Mouse (Mus musculus) lung, postnatal 0 days (tissue): Measurements from ENCODE around the gene Anxa8. TPM values are rescaled to one million over a fixed set of nuclear protein-coding genes. Genes with fewer than 3 reads are reported as not detected.

Source experiments
- ATAC-seq: fragments of 200-750 bp; cut with Nextera tagmentation; 2 replicates; pipeline ENCODE4 v1.8.0; 2017; ENCODE audit warnings: moderate library complexity
- DNase-seq: peaks from one replicate; pipeline ENCODE4 v3.0.0-alpha.2; 2016; ENCODE audit warnings: low spot score
- H3K27ac ChIP-seq: fragments of 300-500 bp; sonication (generic); 2 replicates; pipeline ENCODE4 v1.5.1; 2014; ENCODE audit warnings: antibody characterized with exemption, mild to moderate bottlenecking, low read length, mixed read lengths
- H3K27me3 ChIP-seq: fragments of 300-500 bp; sonication (generic); replicated peaks from 2 replicates; pipeline ENCODE4 v1.6.1; 2014; ENCODE audit warnings: low read length, mixed read lengths; ENCODE audit not compliant: insufficient read depth
- H3K36me3 ChIP-seq: fragments of 300-500 bp; sonication (generic); 2 replicates; pipeline ENCODE4 v1.6.1; 2014; ENCODE audit warnings: low read length, mixed read lengths; ENCODE audit not compliant: insufficient read depth
- H3K4me1 ChIP-seq: fragments of 300-500 bp; sonication (generic); 2 replicates; pipeline ENCODE4 v1.6.1; 2014; ENCODE audit warnings: antibody characterized with exemption, low read depth, low read length, mixed read lengths; ENCODE audit not compliant: insufficient read depth
- H3K4me2 ChIP-seq: fragments of 300-500 bp; sonication (generic); replicated peaks from 2 replicates; pipeline ENCODE4 v1.6.1; 2014; ENCODE audit warnings: low read depth, mild to moderate bottlenecking, low read length, moderate library complexity, mixed read lengths
- H3K4me3 ChIP-seq: fragments of 300-500 bp; sonication (generic); 2 replicates; pipeline ENCODE4 v1.5.1; 2014; ENCODE audit warnings: low read depth, low read length
- H3K9ac ChIP-seq: fragments of 300-500 bp; sonication (generic); replicated peaks from 2 replicates; pipeline ENCODE4 v1.6.1; 2014; ENCODE audit warnings: low read depth, mild to moderate bottlenecking
- H3K9me3 ChIP-seq: fragments of 300-500 bp; sonication (generic); 2 replicates; pipeline ENCODE4 v1.6.1; 2016; ENCODE audit warnings: low read length, mixed read lengths
- CTCF ChIP-seq: IDR thresholded peaks from 2 replicates; pipeline ENCODE4 v1.5.1; 2016; ENCODE audit warnings: antibody characterized with exemption, mild to moderate bottlenecking
- EP300 ChIP-seq: IDR thresholded peaks from 2 replicates; pipeline ENCODE4 v1.6.1; 2016; ENCODE audit warnings: antibody characterized with exemption, mild to moderate bottlenecking, control low read depth
- WGBS: fragments of 180-500 bp; shearing (Covaris S2); extraction: QIAGEN DNeasy Blood & Tissue Kit; methylation state at CpG from one replicate; pipeline ENCODE4 v1.1.7; 2014; 5-methylcytosine and 5-hydroxymethylcytosine counted together
- polyA plus RNA-seq: library from polyadenylated mRNA; unstranded; fragments of >200 nt; fragmentation: Nextera tagmentation; extraction: Ambion mirVana; gene quantifications from 2 replicates; pipeline ENCODE4 v1.2.1, GENCODE M21; 2015

The Anxa8 gene
- polyA plus RNA-seq, 1 experiment from 2014 or later, result 23.6 TPM

DNA sequence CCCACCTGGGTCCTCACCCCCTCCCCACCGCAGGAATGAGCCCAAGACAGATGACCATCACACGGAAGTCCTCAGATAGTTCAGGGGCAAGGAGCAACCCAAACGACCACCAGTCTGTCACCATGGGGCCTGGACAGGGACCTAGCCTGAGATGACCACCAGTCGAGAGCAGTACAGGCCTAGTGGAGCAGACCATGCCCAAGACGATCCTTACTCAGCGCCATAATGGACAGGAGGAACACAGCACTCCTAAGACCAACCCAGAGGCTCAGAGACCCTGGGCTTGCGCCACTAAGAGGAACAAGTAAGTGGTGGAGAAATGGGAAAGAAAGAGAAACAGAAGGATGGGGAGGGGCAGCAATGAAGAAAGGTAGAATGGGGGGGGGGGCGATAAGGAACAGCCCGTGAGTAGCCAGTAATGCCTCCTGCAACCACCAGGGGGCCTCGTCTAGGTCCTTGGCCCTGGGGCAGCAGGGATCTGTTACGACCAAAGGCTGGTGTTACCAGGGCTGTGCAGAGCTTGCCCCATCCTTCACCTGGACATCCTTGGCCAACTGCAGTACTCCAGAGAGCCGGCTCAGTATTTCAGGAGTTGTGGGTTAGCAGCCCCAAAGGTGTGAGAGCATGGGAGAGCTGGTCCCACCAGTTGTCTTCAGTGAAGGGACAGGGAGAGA is 20.7 kb downstream of the Anxa8 start:
- Histone ChIP-seq H3K4me2 (no peak overlapping the region), H3K4me1 (no peaks in the 10 kb centered on the region; the same call in 1 of the 2 replicates), H3K9ac (no peak overlapping the region), H3K36me3 (no peaks in the 10 kb centered on the region), H3K27me3 (no peaks in the 10 kb centered on the region), H3K9me3 (no peaks in the 10 kb centered on the region), H3K4me3 (no peak overlapping the region), H3K27ac (no peak overlapping the region)
- peak; percentile 34 for DNase-seq
- ATAC-seq, result no peak
- TF ChIP-seq EP300 (no peak), CTCF (peak; percentile 80)
- WGBS, result 60% methylated on average over 11 of the region's 12 CpGs

DNA sequence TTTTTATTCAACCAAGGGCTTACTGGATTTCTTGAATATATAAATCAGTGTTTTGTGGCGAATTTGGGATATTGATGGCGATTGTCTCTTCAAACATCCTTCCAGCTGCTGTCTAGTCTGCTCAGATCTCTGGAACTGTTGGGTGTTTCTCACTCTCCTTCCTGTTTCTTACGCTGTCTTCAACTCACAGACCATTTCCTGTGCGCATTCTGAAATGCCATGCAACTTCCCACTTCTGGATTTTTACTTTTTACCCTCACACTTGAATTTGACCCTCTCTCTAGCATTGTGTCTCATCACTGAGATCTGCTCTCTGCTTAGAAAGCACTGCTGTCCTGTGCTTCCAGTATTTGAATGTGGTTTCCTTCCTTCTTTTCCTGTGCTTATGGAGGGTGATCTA is 21.8 kb downstream of the Anxa8 start:
- Histone ChIP-seq H3K9ac (no peak overlapping the region), H3K27ac (no peak overlapping the region), H3K4me3 (no peak overlapping the region), H3K4me1 (no peaks in the 10 kb centered on the region; the same call in 1 of the 2 replicates), H3K27me3 (no peaks in the 10 kb centered on the region), H3K9me3 (no peaks in the 10 kb centered on the region), H3K36me3 (no peaks in the 10 kb centered on the region), H3K4me2 (no peak overlapping the region)
- DNase-seq (no peak), ATAC-seq (no peak)
- TF ChIP-seq EP300 (no peak), CTCF (no peak)
- 49% methylated on average over 4 of the region's 4 CpGs for WGBS

DNA sequence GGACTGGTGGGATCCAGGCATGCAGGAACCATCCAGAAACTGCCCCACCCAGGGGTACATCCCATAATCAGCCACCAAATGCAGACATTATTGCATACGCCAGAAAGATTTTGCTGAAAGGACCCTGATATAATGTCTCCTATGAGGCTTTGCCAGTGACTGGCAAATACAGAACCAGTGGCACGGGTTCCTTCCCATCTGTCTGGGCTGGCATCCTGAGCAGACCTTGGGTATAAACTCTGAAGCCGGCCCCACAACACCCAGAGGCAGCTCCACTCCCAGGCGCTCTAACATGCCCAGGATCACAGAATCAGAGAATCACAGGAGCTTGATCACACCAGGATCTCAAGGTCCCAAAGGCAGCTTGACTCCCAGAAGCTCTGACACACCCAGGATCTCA is 28.5 kb downstream of the Anxa8 start:
- Histone ChIP-seq H3K4me1 (no peaks in the 10 kb centered on the region), H3K27me3 (no peaks in the 10 kb centered on the region), H3K9me3 (no peaks in the 10 kb centered on the region), H3K4me2 (no peak overlapping the region), H3K9ac (no peak overlapping the region), H3K4me3 (no peak overlapping the region), H3K36me3 (no peaks in the 10 kb centered on the region), H3K27ac (no peak overlapping the region)
- WGBS, result 83% methylated on average over 4 of the region's 4 CpGs
- TF ChIP-seq CTCF (no peak), EP300 (no peak)
- ATAC-seq (no peak), DNase-seq (no peak)

DNA sequence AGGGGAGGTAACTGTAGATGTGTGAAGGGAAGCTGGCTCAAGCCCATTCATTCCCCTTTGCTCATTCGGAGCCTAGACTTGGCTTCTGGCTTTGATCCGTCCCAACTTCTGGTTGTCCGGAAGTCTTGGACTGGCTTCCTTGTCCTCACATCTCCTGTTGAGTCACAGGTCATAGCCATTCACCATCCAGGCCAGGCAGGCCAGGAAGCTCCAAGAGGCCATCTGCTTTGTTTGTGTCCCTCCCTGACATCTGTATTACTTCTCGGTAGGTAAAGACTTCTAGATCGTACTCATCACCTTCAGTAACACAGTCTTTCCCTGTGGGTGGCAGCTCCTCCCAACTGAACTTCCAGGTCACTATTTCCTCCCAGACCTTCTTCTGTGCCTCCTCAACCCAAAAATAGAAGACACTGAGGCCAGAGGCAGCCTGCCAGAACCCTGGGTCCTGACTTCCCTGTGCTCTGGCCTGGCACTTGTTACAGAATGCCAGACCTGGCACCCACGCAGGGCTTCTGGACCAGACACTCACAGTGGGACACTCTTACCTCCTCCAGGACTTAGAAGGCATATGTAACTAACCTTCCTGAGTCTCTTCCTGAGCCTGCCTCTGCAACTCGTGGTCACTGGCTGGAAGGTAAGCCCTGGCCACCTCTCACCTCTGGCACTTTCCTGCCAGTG is 33.4 kb downstream of the Anxa8 start:
- no peak for TF ChIP-seq CTCF
- no peak for TF ChIP-seq EP300
- no peak overlapping the region for H3K4me3 ChIP-seq
- ATAC-seq, result no peak
- H3K27ac ChIP-seq, result no peak overlapping the region
- no peaks in the 10 kb centered on the region for H3K27me3 ChIP-seq
- DNase-seq, result no peak
- H3K36me3 ChIP-seq, result no peaks in the 10 kb centered on the region
- H3K9ac ChIP-seq, result no peak overlapping the region
- H3K4me2 ChIP-seq, result no peak overlapping the region
- no peaks in the 10 kb centered on the region for H3K9me3 ChIP-seq
- WGBS, result 63% methylated on average over 7 of the region's 7 CpGs
- no peaks in the 10 kb centered on the region for H3K4me1 ChIP-seq

DNA sequence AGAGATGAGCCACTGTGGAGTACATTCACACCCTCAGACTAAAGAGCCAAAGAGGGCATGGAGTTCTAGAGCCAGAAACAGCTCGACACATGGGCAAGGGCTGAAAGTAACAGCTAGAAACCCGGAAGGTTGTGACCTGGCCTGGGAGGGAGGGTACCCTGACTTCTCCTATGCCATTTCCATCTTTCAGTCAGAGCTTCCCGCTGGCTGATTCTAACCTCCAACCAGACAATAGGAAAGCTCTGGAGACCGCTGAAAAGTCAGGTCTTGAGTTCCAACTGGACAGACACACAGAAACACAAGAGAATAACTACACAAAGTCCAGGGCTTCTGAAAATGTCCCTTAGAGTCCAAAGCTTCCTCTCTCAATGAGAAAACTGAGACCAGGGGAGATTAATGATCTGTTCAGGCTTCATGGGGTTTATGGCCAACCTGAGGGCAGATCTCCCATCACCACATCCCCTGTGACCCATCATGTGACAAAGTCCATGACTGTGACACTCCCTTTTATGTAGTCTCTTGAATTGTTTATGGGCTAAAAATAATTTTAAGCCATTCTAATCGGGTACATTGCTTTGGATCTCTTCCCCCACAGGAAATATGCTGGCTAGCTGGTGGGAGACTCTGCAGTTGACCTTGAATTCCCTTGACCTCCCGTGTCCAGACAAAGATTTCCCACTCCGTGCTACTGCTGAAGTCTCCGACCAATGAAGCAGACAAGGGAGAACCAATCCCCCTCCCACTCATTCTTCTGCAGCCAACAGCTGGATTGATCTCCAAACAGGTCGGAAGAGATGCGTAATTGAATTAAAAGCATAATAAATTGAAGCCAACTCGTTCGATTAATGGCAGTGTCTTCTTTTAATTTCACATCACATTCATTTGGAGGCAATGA is 34.5 kb downstream of the Anxa8 start:
- Histone ChIP-seq H3K4me2 (no peak overlapping the region), H3K4me1 (no peaks in the 10 kb centered on the region), H3K4me3 (no peak overlapping the region), H3K36me3 (no peaks in the 10 kb centered on the region), H3K27ac (no peak overlapping the region), H3K27me3 (no peaks in the 10 kb centered on the region), H3K9me3 (no peaks in the 10 kb centered on the region), H3K9ac (no peak overlapping the region)
- WGBS, result 66% methylated on average over 12 of the region's 12 CpGs
- no peak for DNase-seq
- ATAC-seq, result no peak
- TF ChIP-seq EP300 (no peak), CTCF (no peak)

DNA sequence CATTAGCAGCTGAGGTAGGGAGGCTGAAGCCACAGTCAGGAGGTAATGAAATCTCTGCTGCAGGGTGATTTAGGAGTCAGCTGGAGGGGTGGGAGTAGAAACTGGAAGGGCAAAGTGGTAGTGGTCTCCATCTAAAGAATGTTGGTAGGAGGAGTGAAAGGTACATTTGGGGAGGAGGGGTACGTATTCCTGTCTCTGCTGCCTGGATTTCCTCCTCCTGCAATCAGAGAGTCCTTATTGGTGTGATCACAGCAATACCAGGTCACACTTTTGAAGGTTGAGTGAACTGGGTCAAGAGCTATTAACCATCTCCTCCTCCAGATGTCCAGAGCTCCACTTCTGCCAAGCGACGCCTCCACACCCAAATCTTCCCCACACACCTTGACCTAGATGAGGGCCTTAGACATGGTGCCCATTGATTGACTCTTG is 35.2 kb downstream of the Anxa8 start:
- DNase-seq (no peak), ATAC-seq (no peak)
- H3K27ac ChIP-seq, result no peak overlapping the region
- H3K4me3 ChIP-seq, result no peak overlapping the region
- H3K27me3 ChIP-seq, result no peaks in the 10 kb centered on the region
- no peak overlapping the region for H3K4me2 ChIP-seq
- no peaks in the 10 kb centered on the region for H3K9me3 ChIP-seq
- TF ChIP-seq CTCF (no peak), EP300 (no peak)
- no peaks in the 10 kb centered on the region for H3K36me3 ChIP-seq
- 83% methylated on average over 3 of the region's 3 CpGs for WGBS
- H3K4me1 ChIP-seq, result no peaks in the 10 kb centered on the region
- no peak overlapping the region for H3K9ac ChIP-seq
